Mouse (Mus musculus) embryo, embryonic 11.5 days (tissue): ENCODE data around the gene Ap1m1.

ENCODE experiments used
- DNase-seq: peaks from one replicate; pipeline ENCODE4 v3.0.0-alpha.2; 2012; ENCODE audit warnings: low read depth, low spot score

Ap1m1 gene

GRCm38 (mm10) chr8:72293309-72293708 lies 53.5 kb downstream of the Ap1m1 start:
- DNase-seq = no peak

- DNase-seq = no peak
These were observed 55.3 kb downstream of the Ap1m1 start for GRCm38 (mm10) chr8:72295125-72295524.

- no peak for DNase-seq
These were observed 55.9 kb downstream of the Ap1m1 start for GRCm38 (mm10) chr8:72295679-72296078.

GRCm38 (mm10) chr8:72296561-72296960 lies 56.7 kb downstream of the Ap1m1 start:
- no peak for DNase-seq

GRCm38 (mm10) chr8:72298928-72299327 lies 59.1 kb downstream of the Ap1m1 start:
- no peak for DNase-seq

- no peak for DNase-seq
These were observed 61.0 kb downstream of the Ap1m1 start for GRCm38 (mm10) chr8:72300654-72301400.

GRCm38 (mm10) chr8:72301497-72301896 lies 61.7 kb downstream of the Ap1m1 start:
- DNase-seq = no peak

GRCm38 (mm10) chr8:72302986-72303612 lies 63.3 kb downstream of the Ap1m1 start:
- DNase-seq = no peak

GRCm38 (mm10) chr8:72303633-72304032 lies 63.8 kb downstream of the Ap1m1 start:
- no peak for DNase-seq

GRCm38 (mm10) chr8:72305210-72305905 lies 65.5 kb downstream of the Ap1m1 start, which contains the start of gene Gm10282:
TSS of gene Gm10282 (minus strand) at chr8:72305260.
- DNase-seq = no peak

- no peak for DNase-seq
These were observed 67.1 kb downstream of the Ap1m1 start for GRCm38 (mm10) chr8:72306913-72307312.
